Mouse (Mus musculus) testis, postnatal 14 days (tissue): Measurements from ENCODE around the gene Hapln2.
A peak's percentile ranks its signal among the peaks of the same experiment; 100 is the strongest.

ENCODE experiments used
- DNase-seq: peaks from one replicate; pipeline ENCODE4 v3.0.0; 2021; ENCODE audit warnings: low spot score

Gene Hapln2

DNA sequence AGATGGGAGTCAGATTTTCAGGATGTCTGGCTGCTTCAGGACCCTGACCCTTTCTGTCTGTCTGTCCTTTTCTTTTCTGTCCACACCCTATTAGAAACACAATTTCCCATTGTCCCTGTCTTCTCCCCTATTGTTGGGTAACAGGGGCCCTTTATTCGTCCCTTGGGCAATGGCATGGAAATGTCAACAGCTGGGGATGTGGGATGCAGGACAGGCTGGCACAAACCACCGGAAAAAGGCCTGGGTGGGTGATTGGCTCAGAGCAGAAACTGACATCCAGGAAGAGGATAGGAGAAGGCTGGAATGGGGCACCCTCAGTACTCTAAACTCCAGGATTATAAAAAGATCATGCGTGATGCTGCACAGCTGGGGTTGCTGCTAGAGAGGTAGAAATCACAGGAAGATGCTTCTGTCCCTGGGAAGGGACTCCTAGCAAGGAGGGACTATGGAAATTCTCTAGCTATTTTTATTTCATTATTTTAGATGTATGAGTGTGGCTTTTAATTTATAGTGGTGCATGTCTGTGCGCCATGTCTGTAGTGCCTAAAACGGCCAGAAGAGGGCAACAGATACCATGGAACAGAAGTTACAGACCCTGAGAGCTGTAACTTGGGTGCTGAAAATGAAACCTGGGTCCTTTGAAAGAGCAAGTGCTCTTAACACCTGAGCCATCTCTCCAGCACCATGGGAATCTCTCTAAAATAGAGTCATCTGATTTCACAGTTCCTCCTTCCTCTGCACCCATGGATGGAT, at the start of gene Hapln2:
TSS of gene Hapln2 (minus strand) at position 150 of the 753 bp plus-strand sequence.
- DNase-seq = no peak

DNA sequence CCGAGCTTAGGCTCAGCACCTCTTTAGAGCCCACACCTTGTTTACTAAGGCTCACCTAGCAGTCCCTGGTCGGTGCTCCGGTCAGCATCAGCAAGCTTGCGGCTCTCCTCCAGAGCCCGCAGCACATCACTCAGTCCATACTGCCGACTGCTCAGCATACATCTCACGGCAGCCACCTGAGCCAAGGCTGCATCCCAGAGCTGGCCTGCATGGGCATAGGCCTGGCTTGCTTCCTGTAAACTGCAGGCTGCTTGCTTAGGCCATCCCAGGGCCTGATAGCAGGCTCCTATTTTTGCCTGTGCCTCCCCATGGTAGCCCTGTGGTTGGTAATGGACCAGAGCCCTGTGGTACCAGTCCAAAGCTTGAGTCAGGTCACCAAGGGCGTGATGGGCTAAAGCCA, 47.4 kb upstream of the Hapln2 start:
- DNase-seq = no peak

DNA sequence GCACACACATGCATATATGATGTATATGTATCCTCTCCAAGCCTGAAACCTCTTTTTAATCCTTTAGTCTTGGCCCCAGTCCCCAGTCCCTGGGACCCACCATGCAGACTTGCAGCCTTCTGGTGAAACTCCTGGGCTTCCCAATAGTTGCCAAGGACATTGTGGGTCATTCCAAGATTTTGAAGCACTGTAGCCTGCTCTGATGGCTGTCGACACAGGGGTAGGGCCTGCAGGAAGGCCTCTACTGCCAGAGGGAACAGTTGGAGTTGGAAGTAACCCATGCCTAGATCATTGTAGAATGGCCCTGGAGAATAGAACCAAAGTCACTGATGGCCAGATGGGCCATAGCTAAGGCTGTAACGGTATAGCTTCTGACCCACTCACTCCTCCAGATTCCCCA, 47.0 kb upstream of the Hapln2 start:
- no peak for DNase-seq

DNA sequence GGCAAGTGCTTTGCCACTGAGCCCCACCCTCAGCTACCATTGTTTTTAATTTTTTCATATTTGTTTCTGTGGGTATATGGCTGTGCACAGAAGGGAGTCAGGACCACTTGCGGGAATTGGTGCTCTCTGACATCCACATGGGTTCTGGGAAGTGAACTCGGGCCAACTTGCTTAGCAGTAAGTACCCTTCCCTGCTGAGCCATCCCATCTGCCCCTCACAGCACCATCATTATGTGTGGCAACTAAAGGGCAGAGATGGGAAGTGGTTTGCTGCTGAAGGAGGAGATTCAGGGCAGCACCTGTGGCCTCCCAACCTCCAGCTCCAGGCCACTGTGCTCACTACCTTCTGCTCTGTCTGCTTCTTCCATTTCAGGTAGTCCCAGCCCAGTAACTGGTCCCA, 46.2 kb upstream of the Hapln2 start:
- DNase-seq = no peak

DNA sequence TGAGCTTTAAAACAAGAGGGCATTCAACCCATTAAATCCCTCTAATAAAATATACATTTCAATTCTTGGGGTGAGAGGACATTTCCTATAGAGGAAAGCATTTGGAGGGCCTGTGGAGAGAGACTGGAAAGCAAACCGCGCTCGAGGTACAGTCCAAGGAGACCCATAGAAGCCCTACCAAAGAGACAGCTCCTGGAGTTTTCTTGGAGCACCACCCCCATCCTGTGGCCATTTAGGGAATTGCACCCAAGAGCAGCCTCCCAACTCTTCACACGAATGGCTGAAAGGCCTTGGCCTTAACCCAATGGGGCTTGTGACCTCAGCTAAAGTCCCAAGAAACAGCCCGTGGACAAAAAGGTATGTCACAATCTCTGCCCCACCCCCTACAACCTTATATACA, 44.4 kb upstream of the Hapln2 start:
- DNase-seq = peak; percentile 79

DNA sequence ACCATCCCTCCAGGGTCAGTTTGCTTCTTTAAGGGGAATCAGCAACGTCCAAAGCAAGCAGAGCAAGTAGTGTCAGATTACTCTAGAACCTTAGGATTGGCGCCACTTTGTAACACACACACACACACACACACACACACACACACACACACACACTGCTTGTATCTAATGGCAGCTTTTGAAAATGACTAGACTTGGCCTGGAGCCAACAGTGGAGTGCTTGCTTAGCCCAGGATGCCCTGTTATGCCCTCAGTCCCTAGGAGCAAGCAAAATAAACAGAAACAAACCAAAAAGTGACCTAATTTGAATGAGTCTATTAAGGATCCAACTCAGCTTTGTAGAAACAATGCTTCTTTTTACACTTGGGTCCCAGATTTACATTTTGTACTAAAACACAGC, 41.0 kb upstream of the Hapln2 start:
- DNase-seq = no peak

DNA sequence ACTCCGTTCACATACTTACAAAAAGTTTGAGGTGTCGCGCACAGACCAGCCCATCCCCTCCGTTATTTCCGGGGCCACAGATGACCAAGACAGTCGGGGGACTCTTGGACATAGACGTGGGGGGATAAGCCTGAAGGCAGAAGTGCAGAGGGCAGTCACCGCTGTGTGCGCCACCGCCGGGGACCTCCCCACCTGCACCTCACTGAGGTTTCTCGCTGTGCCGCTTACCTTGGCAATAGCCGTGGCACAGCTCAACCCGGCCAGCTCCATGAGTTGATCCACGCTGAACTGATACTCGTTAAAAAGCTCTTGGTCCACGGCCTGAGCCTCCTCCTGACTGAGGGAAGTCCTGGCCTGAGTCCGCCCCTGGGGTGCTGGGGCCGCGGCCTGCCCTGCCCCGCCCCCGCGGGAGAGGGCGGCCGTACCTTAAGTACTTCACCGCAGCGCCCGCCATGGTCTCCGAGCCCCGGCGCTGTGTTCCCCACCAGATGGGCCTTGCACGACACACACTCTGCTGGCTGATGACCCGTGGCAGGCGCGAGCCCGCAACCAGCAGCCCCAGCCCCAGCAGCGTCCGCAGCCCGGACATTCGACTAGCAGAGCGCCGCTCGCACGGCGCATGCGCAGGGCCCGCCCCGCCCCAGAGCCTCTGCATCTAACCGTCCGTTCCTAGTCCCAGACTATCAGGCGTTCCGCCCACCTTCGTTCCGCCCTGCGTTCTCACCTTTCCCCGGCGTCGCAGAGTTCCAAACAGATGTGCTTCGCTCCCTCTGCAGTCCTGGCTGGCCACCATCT, 30.7 kb upstream of the Hapln2 start, which contains the start of gene Naxe:
TSS of gene Naxe (minus strand) at position 594 of the 795 bp plus-strand sequence.
- DNase-seq = peak; percentile 91

DNA sequence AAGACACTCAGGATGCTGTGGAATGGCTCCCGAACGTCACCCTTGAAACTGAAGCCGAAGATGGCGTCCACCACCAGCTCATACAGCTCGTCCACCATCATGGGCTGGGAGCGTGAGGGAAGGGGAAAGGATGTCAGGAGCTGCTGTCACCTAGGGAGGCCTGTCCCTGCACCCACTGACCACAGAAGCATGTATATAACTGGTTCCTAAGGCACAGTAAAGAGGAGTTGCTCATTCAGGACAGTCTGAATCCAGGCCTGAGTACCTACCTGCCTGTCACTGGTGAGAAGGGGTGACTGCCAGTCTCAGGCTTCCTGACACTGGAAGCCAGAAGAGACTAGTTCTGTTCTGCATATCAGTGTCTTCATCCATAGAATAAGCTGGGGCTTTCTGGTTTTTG, 29.6 kb upstream of the Hapln2 start:
- no peak for DNase-seq

DNA sequence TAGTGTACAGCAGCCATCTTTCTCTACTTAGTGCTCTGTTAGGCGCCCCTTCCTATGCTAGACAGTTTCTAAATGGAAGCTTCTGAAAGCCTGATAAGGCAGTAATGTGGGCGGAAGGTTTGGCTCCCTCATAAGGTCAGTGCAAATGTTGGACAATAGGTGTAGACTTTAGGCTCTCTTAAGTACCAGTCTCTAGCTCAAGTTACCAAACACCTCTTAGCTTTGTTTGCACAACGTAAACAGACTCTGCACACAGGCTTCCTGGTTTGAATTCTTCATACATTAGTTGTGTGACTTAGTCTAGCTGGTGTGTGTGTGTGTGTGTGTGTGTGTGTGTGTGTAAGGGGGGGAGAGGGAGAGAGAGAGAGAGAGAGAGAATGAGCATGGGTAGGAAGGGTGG, 22.1 kb upstream of the Hapln2 start:
- DNase-seq = no peak

DNA sequence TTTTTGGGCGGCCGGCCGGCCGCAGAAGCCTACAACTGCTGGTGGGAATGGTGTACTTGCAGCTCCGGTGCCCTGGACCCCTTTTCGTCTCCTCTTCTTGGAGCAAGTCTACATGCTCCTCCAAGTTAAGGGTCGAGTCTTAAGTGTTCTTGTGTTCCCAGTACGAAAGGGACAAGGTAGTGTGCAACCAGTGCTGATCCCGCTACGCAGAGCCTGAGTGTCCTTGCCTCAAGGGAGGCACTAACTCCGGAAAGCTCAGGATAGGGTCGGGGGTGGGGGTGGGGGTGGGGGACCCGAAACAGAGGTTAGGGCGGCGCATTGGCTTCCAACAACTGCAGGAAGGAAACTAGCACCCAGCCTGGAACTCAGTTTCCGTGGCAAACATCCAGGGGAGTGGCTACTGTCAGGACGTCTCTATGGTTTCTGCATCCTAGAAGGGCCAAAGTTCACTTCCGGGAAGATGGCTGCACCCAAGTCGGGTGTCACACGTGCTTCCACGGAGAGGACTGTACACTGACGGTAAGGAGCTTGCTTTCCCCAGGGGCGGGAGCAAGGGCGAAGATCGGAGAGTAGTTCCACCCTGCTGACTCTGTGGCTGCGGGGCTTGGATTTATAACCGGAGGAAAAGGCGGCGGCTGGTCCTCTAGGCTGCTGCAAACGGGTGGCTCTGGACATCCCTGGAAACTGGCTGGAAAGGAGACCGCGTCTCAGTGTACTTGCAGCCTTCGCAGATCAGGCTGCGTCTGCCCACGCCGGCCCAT, 15.5 kb upstream of the Hapln2 start, which contains the start of gene Gpatch4:
TSS of gene Gpatch4 (plus strand) at position 448 of the 761 bp plus-strand sequence.
- peak; percentile 89 for DNase-seq

DNA sequence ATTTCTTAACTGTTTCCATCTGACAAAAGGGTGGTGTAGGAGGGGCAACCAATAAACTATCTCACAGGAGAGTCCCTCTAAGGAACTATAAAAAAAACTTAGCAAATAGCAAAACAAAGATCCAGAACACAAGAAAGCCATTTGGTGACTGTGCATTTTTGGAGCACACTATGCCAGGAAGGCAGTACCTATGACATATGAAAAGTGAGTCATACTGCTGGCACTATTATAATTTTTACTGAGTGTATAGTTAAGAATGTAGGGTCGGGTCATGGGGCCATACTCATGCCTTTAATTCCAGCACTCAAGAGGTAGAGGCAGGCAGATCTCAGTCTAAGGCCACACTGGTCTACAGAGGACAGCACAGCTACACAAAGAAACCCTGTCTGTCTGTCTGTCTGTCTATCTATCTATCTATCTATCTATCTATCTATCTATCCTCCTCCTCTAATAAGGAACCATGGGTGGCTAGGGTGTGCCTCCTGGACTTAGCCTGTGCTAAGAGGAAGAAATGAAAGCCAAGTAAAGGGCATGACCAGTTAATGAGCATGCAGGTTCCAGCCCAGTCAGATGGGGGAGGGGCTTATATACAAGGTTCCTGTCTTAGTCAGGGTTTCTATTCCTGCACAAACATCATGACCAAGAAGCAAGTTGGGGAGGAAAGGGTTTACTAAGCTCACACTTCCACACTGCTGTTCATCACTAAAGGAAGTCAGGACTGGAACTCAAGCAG, 8.3 kb upstream of the Hapln2 start:
- DNase-seq = no peak

DNA sequence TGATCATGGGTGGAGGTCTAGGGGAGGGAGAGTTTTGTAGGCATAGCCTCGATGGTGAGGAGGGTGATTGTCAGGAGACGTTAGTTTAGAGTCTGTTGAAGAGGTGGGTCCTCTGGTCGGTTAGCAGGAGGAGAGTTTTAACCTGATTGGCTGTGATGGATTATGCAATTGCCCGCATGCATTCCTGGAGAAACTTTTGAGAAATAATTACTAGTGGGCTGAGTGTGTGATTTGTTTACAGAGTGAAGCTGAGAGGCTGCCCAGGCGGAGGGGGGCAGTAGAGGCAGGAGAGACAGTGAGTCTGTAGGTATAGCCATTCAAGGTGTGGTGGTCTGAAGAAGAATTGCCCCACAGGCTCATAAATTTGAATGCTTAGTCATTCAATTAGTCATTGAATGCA, 6.1 kb upstream of the Hapln2 start:
- no peak for DNase-seq

DNA sequence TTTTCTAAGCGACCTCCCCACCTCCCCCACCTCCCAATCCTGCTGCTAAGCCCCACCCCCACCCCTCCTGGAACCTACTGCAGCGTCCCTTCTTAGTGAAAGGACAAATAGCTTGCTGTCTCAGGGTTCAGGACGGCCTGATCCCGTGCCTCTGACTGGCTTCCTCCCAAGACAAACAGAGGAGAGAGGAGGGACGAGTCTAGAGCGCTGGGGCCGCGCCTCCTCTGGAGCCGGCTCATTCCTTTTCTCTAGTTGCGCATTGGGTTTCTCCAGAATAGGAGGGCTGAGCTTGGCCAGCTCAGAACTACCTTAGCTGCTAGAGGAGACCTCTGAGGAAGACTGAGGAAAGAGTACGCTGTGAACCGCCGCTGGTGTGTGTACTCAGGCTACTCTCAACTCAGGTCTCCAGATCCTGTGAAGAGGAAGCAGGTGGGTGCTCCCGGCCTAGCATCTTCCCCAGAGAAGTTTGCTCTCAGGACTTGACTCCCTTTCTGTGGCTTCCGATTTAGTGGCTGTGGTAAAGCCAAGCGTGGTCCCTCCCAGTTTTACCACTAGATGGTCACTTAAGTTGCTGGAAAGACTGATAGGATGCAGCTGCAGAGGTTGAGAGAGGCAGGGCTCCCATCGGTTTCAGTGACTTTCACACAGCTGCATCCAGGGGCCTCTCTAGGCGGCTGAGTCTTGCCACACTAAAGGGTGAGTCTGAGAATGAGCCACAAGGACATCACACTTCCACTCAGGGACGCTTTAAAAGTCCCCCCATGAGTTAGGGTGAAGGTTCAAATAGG, 3.4 kb upstream of the Hapln2 start:
- DNase-seq = peak; percentile 42

DNA sequence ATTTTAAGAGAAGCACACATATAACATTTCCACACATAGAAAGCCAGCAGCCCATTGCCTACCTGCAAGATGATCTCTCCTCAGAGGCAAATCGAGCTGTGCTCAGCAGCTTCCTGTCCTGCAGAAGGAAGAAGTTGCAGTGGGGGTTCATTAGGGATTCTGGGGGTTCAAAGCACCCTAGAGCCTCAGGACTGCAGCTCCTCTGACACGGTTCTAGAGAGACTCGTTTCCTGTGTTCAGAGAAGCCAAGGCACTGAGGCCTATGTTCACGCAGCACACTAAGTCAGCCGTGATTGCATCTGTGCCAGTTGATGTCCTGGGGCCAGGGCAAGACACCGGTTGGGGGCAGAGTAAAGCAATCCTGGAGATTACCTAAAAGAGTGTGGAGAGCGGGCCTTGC, 560 bp downstream of the Hapln2 start:
- no peak for DNase-seq

DNA sequence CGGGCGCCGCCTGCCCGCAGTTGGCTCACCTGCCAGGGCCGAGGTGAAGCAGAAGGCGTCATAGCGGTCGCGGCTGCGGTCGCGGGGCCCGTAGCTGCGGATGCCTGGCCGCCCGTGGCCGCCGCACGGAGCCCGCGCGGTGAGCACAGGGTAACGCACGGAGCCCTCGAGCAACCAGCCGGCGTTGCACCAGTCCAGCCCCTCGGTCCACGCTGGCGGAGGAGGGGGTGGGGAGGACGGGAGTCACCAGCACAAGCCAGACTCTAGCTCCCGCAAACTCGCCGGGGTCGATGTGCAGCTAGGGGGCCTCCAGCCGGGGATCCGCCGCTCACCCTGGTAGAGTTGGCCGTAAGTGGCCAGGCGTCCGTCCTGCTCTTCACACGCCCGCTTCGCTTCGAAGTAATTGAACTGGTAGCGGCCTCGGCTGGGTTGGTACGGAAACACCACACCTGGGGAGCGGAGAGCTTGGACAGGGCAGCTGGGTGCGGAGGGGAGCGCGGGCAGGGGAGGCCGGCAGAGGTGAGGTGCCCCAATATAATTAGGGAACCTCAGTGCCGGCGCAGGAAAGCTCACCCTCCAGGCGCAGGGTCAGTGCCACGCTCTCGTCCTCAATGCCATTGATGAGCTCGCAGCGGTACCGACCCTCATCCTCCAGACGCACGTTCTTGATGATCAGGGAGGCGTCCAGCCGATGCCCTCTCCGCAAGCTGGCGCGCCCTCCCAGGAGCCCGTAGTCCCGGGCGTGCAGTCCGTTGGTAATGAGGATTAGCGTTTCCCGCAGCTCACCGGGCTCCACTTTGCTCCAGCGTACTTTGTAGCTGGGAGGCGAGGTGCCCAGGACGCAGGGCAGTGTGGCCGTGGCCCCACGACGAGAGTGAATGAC, 4.0 kb downstream of the Hapln2 start:
- no peak for DNase-seq

DNA sequence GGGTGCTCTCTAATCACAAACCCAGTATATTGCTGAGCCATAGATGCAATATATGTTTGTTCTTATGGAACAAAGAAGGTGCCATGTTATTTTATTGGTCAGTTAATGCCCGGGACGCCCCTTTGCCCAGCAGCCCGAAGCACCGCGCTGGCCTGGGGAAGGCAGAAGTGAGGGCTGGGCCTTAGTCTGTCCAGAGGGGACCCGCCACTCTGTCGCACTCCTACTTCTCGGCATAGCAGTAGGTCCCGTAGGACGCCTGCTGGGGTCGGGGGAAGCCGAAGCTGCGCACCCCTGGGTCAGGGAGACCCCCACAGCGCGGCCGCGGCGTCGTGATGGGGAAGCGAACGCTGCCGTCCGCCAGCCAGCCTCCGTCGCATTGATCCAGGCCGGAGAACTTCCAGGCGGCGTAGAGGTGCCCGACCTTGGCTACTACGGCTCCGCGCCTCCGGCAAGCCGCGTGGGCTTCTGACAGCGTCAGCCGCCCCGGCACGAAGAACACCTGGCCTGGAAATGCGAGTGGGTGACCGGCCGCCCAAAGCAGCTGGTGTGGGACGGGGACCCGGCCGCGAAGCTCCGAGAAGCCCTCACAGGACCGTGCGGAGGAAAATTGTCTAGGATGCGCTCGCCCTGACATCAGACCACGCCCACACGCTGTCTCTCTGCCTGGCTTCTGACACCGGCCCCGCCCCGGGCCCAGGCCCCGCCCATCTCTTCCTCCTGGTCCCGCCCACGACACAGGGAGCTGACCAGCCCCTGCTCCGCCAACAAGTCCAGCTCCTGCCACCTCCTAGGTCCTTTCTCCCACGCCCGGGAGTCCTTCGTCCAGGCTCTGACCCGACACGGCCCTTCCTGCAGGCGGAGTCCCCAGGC, 4.8 kb downstream of the Hapln2 start:
- DNase-seq = peak; percentile 91

DNA sequence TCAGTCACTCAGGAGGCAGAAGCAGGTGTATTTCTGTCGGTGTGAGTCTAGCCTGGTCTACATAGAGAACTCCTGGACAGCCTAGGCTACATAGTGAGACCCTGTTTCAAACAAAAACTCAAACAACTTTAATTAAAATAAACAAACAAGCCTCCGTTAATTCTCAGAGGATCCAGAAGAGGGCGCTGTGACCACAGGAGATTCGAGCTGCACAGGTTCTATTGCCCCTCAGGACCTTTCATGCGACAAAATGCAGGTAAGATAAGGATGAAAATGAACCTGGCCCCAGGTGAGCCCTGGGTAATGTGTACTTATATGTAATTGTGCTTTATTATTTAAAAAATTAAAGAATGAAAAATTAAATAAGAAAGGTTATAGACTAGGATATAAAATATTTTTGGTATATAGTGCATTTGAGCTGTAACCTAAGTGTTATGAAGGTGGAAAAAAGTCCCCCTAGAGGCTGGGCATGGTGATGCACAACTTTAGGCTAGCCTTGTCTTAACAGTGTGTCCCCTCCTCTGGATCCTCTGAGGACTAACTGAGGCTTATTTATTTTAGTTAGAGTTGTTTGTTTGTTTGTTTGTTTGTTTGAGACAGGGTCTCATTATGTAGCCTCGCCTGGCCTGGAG, 16.6 kb downstream of the Hapln2 start:
- DNase-seq = no peak
